Mouse (Mus musculus): ENCODE results near the gene Als2. TPM values are rescaled to one million over a fixed set of nuclear protein-coding genes. Genes with fewer than 3 reads are reported as not detected.

Gene Als2
- polyA plus RNA-seq, 1 experiment = 9.4 TPM

- no peaks in the 10 kb centered on the region for H3K27me3 ChIP-seq (ENCODE audit: control insufficient read depth, insufficient read depth, insufficient read length)
- no peak overlapping the region for H3K4me3 ChIP-seq (ENCODE audit: insufficient read depth, poor library complexity, severe bottlenecking)
- no peak overlapping the region for H3ac ChIP-seq (ENCODE audit: control insufficient read depth, insufficient read length, low read depth)
- no peaks in the 10 kb centered on the region for H3K79me3 ChIP-seq (ENCODE audit: low read depth)
- TF ChIP-seq MAX (IDR thresholded peaks at IDR 0.05) (no peak), FOSL1 (IDR thresholded peaks at IDR 0.05; ENCODE audit: insufficient read depth, low read length, poor library complexity, severe bottlenecking) (no peak), CTCF (IDR thresholded peaks at IDR 0.05; ENCODE audit: control insufficient read depth, insufficient read depth, insufficient read length) (no peak), USF1 (IDR thresholded peaks at IDR 0.05; ENCODE audit: low read depth) (no peak), MYOG (IDR thresholded peaks at IDR 0.05; ENCODE audit: control insufficient read depth, extremely low read depth, insufficient read length) (no peak), CEBPB (IDR thresholded peaks at IDR 0.05; ENCODE audit: low read depth) (no peak), MYOD1 (IDR thresholded peaks at IDR 0.05; ENCODE audit: control insufficient read depth, insufficient read length, low read depth) (no peak)
- H3K79me2 ChIP-seq (ENCODE audit: control insufficient read depth, insufficient read depth) = no peaks in the 10 kb centered on the region
- H3K36me3 ChIP-seq (ENCODE audit: control insufficient read depth, insufficient read depth) = peaks cover 14% of the 10 kb centered on the region
These were observed 49.2 kb downstream of the Als2 start for GRCm38 (mm10) chr1:59187786-59188185.

- no peak overlapping the region for H3ac ChIP-seq (ENCODE audit: control insufficient read depth, insufficient read length, low read depth)
- no peak overlapping the region for H3K4me3 ChIP-seq (ENCODE audit: insufficient read depth, poor library complexity, severe bottlenecking)
- no peaks in the 10 kb centered on the region for H3K79me2 ChIP-seq (ENCODE audit: control insufficient read depth, insufficient read depth)
- no peaks in the 10 kb centered on the region for H3K79me3 ChIP-seq (ENCODE audit: low read depth)
- TF ChIP-seq MYOD1 (IDR thresholded peaks at IDR 0.05; ENCODE audit: control insufficient read depth, insufficient read length, low read depth) (no peak), CTCF (IDR thresholded peaks at IDR 0.05; ENCODE audit: control insufficient read depth, insufficient read depth, insufficient read length) (no peak), USF1 (IDR thresholded peaks at IDR 0.05; ENCODE audit: low read depth) (no peak), MYOG (IDR thresholded peaks at IDR 0.05; ENCODE audit: control insufficient read depth, extremely low read depth, insufficient read length) (no peak), FOSL1 (IDR thresholded peaks at IDR 0.05; ENCODE audit: insufficient read depth, low read length, poor library complexity, severe bottlenecking) (no peak), CEBPB (IDR thresholded peaks at IDR 0.05; ENCODE audit: low read depth) (no peak), MAX (IDR thresholded peaks at IDR 0.05) (no peak)
- H3K27me3 ChIP-seq (ENCODE audit: control insufficient read depth, insufficient read depth, insufficient read length) = no peaks in the 10 kb centered on the region
- peaks cover 23% of the 10 kb centered on the region for H3K36me3 ChIP-seq (ENCODE audit: control insufficient read depth, insufficient read depth)
These were observed 50.7 kb downstream of the Als2 start for GRCm38 (mm10) chr1:59186317-59186716.

GRCm38 (mm10) chr1:59185410-59185809 is 51.6 kb downstream of the Als2 start:
- TF ChIP-seq CEBPB (IDR thresholded peaks at IDR 0.05; ENCODE audit: low read depth) (no peak), MYOD1 (IDR thresholded peaks at IDR 0.05; ENCODE audit: control insufficient read depth, insufficient read length, low read depth) (no peak), MAX (IDR thresholded peaks at IDR 0.05) (no peak), FOSL1 (IDR thresholded peaks at IDR 0.05; ENCODE audit: insufficient read depth, low read length, poor library complexity, severe bottlenecking) (no peak), MYOG (IDR thresholded peaks at IDR 0.05; ENCODE audit: control insufficient read depth, extremely low read depth, insufficient read length) (no peak), USF1 (IDR thresholded peaks at IDR 0.05; ENCODE audit: low read depth) (no peak), CTCF (IDR thresholded peaks at IDR 0.05; ENCODE audit: control insufficient read depth, insufficient read depth, insufficient read length) (no peak)
- Histone ChIP-seq H3ac (ENCODE audit: control insufficient read depth, insufficient read length, low read depth) (no peak overlapping the region), H3K27me3 (ENCODE audit: control insufficient read depth, insufficient read depth, insufficient read length) (no peaks in the 10 kb centered on the region)

GRCm38 (mm10) chr1:59183045-59183444 is 54.0 kb downstream of the Als2 start:
- TF ChIP-seq MYOG (IDR thresholded peaks at IDR 0.05; ENCODE audit: control insufficient read depth, extremely low read depth, insufficient read length) (no peak), MYOD1 (IDR thresholded peaks at IDR 0.05; ENCODE audit: control insufficient read depth, insufficient read length, low read depth) (no peak), USF1 (IDR thresholded peaks at IDR 0.05; ENCODE audit: low read depth) (no peak), CTCF (IDR thresholded peaks at IDR 0.05; ENCODE audit: control insufficient read depth, insufficient read depth, insufficient read length) (no peak), MAX (IDR thresholded peaks at IDR 0.05) (no peak), FOSL1 (IDR thresholded peaks at IDR 0.05; ENCODE audit: insufficient read depth, low read length, poor library complexity, severe bottlenecking) (no peak), CEBPB (IDR thresholded peaks at IDR 0.05; ENCODE audit: low read depth) (no peak)
- no peak overlapping the region for H3K4me3 ChIP-seq (ENCODE audit: insufficient read depth, poor library complexity, severe bottlenecking)
- H3K27me3 ChIP-seq (ENCODE audit: control insufficient read depth, insufficient read depth, insufficient read length) = no peaks in the 10 kb centered on the region
- peaks cover 18% of the 10 kb centered on the region for H3K36me3 ChIP-seq (ENCODE audit: control insufficient read depth, insufficient read depth)
- no peaks in the 10 kb centered on the region for H3K79me2 ChIP-seq (ENCODE audit: control insufficient read depth, insufficient read depth)
- no peaks in the 10 kb centered on the region for H3K79me3 ChIP-seq (ENCODE audit: low read depth)
- H3ac ChIP-seq (ENCODE audit: control insufficient read depth, insufficient read length, low read depth) = no peak overlapping the region

More at GRCm38 (mm10) chr1:59185410-59185809, 51.6 kb downstream of the Als2 start:
- H3K79me2 ChIP-seq (ENCODE audit: control insufficient read depth, insufficient read depth) = no peaks in the 10 kb centered on the region
- H3K4me3 ChIP-seq (ENCODE audit: insufficient read depth, poor library complexity, severe bottlenecking) = no peak overlapping the region
- H3K36me3 ChIP-seq (ENCODE audit: control insufficient read depth, insufficient read depth) = peaks cover 18% of the 10 kb centered on the region
- H3K79me3 ChIP-seq (ENCODE audit: low read depth) = no peaks in the 10 kb centered on the region

- H3K36me3 ChIP-seq (ENCODE audit: control insufficient read depth, insufficient read depth) = peaks cover 18% of the 10 kb centered on the region
- TF ChIP-seq CEBPB (IDR thresholded peaks at IDR 0.05; ENCODE audit: low read depth) (no peak), MYOD1 (IDR thresholded peaks at IDR 0.05; ENCODE audit: control insufficient read depth, insufficient read length, low read depth) (no peak), MYOG (IDR thresholded peaks at IDR 0.05; ENCODE audit: control insufficient read depth, extremely low read depth, insufficient read length) (no peak), USF1 (IDR thresholded peaks at IDR 0.05; ENCODE audit: low read depth) (no peak), CTCF (IDR thresholded peaks at IDR 0.05; ENCODE audit: control insufficient read depth, insufficient read depth, insufficient read length) (no peak), MAX (IDR thresholded peaks at IDR 0.05) (no peak), FOSL1 (IDR thresholded peaks at IDR 0.05; ENCODE audit: insufficient read depth, low read length, poor library complexity, severe bottlenecking) (no peak)
These were observed 54.7 kb downstream of the Als2 start for GRCm38 (mm10) chr1:59182373-59182772.

GRCm38 (mm10) chr1:59180003-59180402 is 57.0 kb downstream of the Als2 start:
- Histone ChIP-seq H3K27me3 (ENCODE audit: control insufficient read depth, insufficient read depth, insufficient read length) (no peaks in the 10 kb centered on the region), H3K36me3 (ENCODE audit: control insufficient read depth, insufficient read depth) (peaks cover 18% of the 10 kb centered on the region), H3ac (ENCODE audit: control insufficient read depth, insufficient read length, low read depth) (no peak overlapping the region), H3K79me2 (ENCODE audit: control insufficient read depth, insufficient read depth) (no peaks in the 10 kb centered on the region), H3K4me3 (ENCODE audit: insufficient read depth, poor library complexity, severe bottlenecking) (no peak overlapping the region), H3K79me3 (ENCODE audit: low read depth) (no peaks in the 10 kb centered on the region)
- TF ChIP-seq CTCF (IDR thresholded peaks at IDR 0.05; ENCODE audit: control insufficient read depth, insufficient read depth, insufficient read length) (no peak), MYOG (IDR thresholded peaks at IDR 0.05; ENCODE audit: control insufficient read depth, extremely low read depth, insufficient read length) (no peak), CEBPB (IDR thresholded peaks at IDR 0.05; ENCODE audit: low read depth) (no peak), MAX (IDR thresholded peaks at IDR 0.05) (no peak), FOSL1 (IDR thresholded peaks at IDR 0.05; ENCODE audit: insufficient read depth, low read length, poor library complexity, severe bottlenecking) (no peak), MYOD1 (IDR thresholded peaks at IDR 0.05; ENCODE audit: control insufficient read depth, insufficient read length, low read depth) (no peak), USF1 (IDR thresholded peaks at IDR 0.05; ENCODE audit: low read depth) (no peak)

More at GRCm38 (mm10) chr1:59182373-59182772, 54.7 kb downstream of the Als2 start:
- no peaks in the 10 kb centered on the region for H3K27me3 ChIP-seq (ENCODE audit: control insufficient read depth, insufficient read depth, insufficient read length)
- H3ac ChIP-seq (ENCODE audit: control insufficient read depth, insufficient read length, low read depth) = no peak overlapping the region
- no peaks in the 10 kb centered on the region for H3K79me2 ChIP-seq (ENCODE audit: control insufficient read depth, insufficient read depth)
- no peaks in the 10 kb centered on the region for H3K79me3 ChIP-seq (ENCODE audit: low read depth)
- H3K4me3 ChIP-seq (ENCODE audit: insufficient read depth, poor library complexity, severe bottlenecking) = no peak overlapping the region
